Mouse (Mus musculus): ENCODE data around the gene Nt5c1a.
A peak's percentile ranks its signal among the peaks of the same experiment; 100 is the strongest.

Gene Nt5c1a

DNA sequence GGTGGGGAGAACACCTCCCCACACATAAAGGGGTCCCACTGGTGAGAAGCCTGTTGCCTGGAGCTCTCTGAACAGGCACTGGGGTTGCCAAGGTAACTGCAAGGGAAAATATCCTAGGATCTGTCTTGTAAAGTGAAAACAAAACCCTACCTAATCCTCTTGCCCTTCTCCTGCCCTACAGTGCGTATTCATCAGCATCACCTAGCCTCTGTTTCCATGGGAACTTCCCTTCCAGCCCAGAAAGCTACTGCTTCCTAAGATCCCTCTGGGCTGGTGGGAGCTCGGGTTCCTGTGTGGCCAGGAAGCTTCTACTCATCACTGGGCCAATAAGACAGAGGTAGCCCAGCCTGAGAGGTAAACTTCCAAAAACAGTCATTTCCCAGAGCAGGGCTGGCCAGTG lies 11.0 kb downstream of the Nt5c1a start:
- no peak for DNase-seq (ENCODE audit: inconsistent ontology term)

DNA sequence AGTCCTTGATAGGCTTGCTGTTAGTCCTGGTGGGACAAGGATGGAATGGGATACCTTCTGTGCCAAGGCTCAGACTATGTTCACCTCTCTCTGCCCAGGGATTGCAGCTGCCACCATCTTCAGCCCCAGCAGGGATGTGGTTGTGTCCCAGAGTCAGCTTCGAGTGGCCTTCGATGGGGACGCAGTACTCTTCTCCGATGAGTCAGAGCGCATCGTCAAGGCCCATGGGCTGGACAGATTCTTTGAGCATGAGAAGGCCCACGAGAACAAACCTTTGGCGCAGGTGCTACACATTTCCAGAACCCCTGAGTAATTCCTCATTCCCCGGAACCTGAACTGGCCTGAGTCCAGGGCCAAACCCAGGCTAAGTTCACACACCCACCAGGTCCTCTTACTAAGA lies 12.7 kb downstream of the Nt5c1a start:
- no peak for DNase-seq (ENCODE audit: inconsistent ontology term)

DNA sequence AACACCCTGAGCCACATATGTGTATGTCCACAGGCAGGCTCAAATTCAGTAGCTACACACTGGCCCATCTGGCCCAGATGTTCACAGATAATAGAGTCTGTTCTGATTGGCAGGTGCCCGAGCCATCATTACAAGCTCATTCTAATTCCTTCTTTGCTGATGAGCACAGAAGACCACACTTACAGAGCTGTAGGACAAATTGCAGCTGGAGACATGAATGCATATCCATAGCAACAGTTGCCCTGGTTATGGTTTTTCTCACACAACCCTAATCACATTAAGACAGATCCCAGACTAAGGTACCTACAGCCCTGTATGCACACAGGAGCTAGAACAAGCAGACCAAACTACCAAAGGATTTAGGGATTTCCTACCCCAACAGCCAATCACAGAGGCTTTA lies 14.1 kb downstream of the Nt5c1a start:
- DNase-seq (ENCODE audit: inconsistent ontology term): no peak

DNA sequence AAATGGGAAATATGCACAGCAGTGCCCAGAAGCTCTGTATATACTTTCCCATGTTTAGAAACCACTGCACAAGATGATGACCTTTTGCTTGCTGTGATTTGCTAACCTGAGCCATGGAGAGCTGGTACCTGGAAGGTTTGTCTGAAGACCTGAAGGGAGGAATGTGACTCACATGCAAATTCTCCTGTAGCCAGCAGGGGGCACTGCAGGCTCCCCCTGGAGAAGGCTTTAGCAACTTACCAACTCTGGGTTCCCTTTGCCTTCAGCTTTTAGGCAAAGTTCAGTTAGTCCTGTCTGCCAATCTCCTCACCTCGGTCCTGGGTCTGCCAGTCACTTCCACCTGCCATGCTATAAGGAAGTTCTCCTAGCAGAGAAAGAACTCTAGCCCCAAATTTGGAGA lies 15.5 kb downstream of the Nt5c1a start:
- DNase-seq (ENCODE audit: inconsistent ontology term): no peak

DNA sequence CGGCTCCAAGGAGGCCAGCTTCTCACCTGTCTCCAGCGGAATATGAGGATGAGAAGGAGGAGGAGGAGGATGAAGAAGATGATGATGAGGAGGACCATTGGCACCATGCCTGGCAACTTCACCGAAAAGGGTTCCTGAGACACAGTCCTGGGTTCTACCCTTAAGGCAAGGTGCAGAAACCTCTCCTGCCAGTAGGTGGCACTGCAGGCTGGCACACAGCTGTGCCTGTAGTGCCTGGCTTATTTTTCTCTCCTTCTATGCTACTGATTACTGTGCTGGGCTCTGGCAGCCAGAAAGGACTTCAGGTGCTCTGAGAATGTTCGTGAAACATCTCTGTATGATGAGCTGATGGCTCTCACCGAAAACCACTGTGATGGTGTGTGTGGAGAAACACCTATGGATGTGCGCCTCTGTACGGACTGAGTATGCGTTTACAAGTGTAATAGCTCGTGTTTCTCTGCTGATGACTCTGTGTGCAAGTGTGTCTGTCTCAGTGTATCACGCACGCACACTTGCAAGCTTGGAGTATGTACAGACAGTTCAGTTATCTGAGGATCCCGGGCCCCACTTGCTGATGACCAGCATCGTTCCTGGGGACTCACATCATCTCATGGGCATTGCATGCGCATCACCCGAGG lies 18.5 kb downstream of the Nt5c1a start:
- DNase-seq (ENCODE audit: inconsistent ontology term): no peak

DNA sequence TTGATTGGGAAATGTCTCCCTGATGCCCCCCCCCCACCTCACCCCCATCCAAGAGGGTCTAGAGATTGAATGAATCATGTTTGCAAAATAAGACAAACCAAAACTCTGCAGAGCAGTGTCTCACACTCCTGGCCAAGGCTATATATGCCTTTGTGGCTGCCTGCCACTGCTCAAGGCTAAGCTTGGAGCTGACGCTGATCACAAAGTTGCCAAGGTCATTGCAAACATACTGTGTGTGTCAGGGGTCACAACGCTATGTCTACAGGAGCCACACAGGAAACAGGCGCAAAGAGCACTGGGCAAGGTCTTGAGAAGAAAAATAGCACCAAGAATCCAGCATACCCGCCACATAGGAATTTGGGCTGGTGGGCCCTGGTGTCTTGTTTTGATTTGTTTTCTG lies 19.3 kb downstream of the Nt5c1a start:
- DNase-seq (ENCODE audit: inconsistent ontology term): no peak

DNA sequence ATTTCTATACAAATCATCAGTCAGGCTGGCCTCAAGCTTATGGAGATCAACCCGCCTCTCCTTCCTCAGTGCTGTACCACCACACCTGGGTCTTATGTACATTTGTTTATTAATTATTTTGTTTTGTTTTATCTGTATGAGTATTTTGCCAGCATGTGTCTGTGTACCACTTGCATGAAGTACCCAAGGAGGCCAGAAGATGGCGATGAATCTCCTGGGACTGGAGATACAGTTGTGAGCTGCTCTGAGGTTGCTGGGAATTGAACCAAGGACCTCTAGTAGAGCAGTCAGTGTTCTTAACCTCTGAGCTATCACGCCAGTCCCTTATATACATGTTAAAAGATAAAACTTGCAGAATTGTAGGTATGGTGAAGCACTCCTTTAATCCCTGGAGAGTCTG lies 22.0 kb downstream of the Nt5c1a start:
- no peak for DNase-seq (ENCODE audit: inconsistent ontology term)

DNA sequence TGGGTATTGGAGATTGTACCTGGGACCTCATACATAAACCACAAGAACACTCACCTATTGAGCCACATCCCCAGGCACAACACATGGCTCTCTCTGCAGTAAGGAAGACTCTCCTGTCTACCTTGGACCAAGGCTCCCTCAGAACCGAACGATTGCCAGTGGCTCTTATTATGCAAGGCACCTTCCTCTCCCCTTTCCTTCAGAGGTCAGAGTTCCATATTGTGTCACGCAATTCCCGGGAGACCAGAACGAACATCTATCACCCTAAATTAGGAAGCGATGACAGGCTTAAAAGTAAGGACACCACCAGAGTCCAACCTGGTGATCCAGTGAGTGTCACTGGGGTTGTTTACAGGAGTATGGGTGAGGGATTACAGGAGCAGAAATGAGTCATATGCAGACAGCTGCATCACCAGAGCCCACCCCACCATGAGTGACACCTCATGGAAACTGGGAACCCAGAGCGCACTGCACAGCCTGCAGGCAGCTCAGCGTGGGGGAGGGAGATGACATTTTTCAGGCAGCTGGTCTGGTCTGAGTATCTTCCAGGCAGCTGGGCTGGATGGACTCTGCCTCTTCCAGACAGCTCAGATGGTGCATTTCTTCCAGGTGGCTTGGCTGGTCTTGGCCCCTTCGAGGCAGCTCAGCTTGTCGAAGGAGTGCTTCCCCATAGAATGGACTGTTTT lies 24.6 kb downstream of the Nt5c1a start:
- DNase-seq (ENCODE audit: inconsistent ontology term): no peak

DNA sequence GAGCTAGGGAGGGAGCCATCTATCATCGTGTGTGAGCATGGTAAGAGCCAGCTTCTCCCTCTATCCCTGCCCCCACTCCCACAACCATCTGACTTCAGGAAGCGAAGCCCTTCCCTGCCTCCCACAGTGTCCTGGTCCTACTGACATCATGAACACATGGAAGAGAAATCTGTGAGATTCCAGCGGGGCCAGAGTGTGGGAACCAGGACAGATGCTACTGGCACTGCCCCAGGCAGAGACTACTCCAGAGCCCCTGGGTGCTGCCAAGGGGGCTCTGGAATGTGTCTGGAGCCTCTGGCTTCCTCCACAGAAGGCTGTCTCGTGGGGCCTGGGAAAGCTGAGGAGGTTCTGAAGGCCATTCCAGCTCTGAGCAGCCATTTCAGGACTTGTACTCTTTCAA lies 26.4 kb downstream of the Nt5c1a start:
- DNase-seq (ENCODE audit: inconsistent ontology term): no peak

DNA sequence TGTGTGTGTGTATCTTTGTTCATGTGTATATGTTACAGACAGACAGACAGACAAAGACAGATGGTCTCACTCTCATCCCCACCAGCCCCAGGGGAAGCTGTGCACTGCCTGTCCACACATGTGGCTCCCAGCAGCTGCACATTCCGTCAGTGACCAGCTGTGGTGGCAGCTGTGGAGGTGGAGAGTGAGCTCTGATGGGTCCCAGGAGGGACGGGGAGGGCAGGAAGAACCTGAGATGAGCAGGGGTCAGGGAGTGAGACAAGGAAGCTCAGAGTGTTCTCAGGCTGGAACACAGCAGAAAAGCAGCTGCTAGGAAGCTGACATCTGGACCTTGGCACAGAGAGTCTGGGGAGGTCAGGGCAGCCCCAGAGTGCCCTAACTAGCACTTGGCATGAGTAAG lies 27.0 kb downstream of the Nt5c1a start:
- DNase-seq (ENCODE audit: inconsistent ontology term): no peak

DNA sequence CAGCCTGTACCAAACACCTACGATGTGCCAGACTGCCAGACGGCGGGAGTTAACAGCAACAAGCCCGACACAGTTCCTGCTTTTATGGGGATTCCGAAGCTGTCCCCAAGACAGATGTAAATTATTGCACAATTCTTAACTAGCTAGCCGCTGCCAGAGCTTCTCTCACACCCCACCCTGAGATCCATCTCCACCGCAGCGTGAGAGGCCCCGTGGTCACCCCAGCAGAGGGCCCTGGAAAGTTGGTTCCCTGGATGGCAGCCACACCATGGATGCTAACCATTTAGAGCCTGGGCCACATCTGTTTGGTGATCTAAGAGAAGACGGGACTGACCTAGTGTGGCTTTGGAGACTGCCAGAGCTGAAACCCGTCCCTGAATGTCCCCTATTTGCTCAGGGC lies 27.9 kb downstream of the Nt5c1a start:
- no peak for DNase-seq (ENCODE audit: inconsistent ontology term)

DNA sequence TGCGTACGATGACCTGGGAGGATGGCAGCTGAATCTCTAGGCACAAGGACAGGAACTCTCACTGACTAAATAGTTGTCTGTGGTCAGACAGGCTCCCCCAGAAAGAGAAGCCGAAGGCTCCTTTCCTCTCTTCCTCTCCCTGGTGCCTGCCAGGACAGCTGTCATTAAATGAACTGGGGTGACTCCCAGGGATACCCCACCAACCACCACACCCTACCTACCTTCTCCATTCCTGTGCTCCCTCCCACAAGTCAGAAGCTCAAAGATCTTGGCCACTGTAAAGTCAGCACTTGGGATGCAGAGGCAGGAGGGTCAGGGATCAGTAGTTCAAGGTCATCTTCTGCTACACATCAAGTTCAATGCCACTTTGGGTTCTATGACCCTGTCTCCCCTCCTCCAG lies 31.5 kb downstream of the Nt5c1a start:
- no peak for DNase-seq (ENCODE audit: inconsistent ontology term)

DNA sequence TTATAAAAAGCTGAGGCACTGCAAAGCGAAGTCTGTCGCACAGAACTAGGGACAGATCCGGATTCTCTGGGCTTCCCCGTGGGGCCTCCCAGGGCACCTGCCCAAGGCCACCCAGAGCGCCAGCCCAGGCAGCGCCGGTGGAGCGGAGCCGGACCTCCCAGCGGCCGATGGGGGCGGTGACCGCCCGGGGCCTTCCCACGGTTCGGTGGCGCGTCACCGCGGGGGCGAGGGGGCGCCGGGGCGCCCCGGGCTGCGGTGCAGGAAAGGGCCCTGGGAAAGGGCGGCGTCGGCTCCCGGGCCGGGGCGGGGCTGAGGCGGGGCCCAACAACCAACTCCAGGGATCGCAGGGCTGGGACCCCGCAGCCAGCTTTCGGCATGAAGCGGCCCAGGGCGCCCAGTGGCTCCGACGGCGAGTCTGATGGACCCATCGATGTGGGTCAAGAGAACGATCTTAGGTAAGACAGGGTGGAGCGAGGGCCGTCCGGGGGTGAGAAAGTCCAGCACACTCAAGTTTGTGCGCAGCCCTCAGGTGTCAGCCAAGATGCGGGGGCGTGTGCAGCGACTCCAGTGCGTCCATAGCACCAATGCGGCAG lies 32.3 kb downstream of the Nt5c1a start, which contains the start of gene Heyl:
Gene Heyl (plus strand): TSS at position 65 of the 593 bp plus-strand sequence.
- DNase-seq (ENCODE audit: inconsistent ontology term): peak; percentile 75

DNA sequence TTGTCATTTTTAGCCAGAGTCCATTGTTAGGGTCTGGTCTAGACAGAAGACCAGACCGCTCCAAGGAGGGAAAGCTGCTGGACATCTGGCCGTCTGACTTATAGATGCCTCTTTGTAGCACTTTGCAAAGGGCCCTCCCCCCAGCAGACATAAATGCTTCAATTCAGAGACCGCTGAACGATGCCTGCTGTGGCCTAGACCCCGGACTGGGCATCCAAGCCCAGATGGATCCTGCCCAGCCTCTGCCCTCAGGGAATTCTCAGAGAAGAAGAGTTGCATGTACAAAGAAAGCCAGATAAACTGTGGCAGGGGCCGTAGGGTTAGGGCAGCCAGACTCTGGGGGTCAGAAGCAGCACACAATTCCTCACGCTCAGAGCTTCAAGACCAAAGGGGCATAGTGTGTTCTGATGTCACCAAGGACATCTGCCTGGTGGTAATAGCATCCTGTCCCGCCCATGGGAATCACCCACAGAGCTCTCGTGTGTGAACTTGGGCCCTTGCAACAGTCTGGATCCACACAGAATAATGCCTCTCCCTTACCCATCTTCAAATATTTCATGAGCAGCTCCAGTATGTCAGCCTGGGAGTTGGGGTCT lies 34.6 kb downstream of the Nt5c1a start:
- DNase-seq (ENCODE audit: inconsistent ontology term): no peak

DNA sequence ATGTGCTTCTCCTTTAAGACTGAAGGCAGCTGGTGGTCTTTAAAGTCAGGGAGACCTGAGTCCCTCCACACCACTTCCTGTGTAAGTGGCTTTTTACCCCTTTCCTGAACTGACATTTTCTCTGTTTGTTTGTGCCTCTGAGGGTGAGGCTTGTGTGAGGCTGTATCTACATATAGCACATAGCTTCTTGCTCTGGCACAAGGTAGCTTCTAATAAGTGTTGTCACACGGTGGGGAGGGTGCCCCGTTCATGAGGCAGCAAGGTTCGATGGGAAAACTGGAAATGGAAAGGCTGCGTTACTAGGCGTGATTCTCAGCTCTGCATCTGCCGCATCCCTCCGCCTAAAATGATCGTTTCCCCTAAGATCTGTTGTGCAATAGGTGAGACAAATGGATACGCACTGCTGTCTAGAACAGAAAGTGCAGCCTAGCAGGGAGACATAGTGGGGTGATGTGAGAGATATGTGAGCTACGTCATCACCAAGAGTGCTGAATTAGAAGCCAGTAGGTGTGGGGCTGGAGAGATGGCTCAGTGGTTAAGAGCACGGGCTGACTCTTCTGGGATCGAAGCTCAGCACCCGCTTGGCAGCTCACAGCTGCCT lies 35.2 kb downstream of the Nt5c1a start:
- no peak for DNase-seq (ENCODE audit: inconsistent ontology term)

DNA sequence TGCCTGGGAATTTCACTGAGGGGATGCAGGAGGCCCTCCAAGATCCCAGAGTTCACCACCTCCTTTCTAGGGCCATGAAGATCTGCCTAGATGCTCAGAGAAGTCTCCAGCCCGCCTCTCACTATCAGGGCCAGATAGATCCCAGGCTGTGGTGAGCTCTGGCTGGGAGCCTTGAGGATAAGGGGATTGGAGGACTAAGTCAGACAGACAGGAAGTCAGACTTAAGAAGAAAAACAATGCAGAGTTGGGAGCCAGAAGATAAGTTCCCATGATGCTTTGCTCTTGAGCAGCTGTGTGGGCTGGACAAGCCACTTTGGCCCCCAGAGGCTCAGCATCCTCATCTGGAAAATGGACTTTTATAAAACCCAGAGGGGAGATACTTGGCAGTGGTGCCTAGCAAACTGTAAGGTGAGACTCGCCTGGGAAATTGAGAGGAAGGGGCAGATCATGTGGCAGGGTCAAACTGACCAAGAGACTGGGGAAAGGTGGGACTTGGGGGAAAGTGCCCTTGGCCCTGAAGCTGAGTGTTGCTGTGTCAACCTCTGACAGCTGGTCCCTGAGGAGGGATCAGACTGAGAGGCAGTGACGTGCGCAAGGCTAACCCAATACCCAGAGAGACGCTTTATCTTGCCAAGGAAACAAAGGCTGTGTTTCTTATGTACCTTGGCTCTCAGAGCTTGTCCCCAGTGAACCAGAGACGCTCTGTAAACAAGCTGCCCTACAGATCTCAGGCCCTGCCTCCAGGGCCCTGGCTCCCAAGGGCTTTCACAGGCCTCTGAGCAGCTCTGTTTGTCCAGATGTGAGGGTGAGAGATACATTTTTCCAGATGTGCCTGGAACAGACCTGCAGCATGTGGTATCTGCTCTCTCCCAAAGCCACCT lies 36.3 kb downstream of the Nt5c1a start:
- no peak for DNase-seq (ENCODE audit: inconsistent ontology term)

DNA sequence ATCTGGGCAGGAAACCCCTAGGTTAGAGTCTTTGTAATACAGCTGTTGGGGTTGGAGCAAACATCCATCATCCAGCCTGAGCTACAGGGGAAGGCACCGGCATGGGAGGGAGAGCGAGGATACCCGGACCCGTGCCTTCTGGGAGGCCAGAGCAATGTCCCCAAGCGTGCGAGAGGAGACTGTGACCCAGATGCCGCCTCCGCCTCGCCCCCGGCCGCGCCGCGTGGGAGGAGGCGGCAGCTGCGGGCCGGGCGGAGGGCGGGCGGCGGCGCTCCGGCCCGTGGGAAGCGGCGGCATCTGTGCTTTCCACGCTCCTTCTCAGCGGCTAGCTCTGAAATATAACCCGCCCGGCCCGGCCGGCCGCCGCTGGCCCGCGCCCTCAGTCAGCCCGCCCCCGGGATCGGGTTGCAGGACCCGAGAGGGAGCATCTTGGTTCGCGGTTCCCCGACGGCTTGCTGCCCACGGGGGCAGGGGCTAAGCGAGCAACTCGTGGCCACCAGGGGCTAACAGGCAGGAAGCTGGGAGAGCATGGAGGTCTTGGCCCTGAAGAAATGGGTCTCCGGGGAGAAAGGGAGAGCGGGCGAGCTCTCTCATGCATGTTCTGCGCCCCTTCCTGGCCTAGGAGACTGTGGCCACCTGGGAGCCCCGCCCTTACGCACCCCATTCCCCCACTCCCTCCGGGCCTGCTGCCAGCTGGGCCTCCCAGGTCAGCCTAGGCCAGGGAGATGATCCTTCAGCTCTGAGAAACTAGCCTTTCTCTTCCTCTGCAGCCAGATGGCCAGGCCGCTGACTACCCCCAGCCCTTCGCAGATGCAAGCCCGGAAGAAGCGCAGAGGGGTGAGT lies 38.3 kb downstream of the Nt5c1a start:
- DNase-seq (ENCODE audit: inconsistent ontology term): peak; percentile 79

DNA sequence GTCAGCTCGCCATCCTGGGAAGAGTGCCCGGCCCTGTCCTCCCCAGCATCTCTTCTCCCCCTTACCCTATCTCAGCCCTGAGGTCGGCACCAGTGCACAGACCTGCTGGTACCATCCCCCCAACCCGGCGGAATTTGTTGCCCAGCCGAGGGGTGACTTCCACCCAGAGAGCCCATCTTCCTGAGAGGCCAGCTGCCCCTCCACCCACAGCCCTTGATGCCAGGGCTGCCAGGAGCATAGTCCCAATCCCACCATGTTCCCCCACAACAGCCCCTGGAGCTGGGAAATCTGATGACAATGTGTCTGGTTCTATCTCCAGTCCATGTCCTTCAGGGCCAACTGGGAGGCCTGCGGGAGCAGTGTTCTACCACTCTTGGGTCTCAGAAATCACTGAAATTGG lies 44.9 kb downstream of the Nt5c1a start:
- no peak for DNase-seq (ENCODE audit: inconsistent ontology term)

DNA sequence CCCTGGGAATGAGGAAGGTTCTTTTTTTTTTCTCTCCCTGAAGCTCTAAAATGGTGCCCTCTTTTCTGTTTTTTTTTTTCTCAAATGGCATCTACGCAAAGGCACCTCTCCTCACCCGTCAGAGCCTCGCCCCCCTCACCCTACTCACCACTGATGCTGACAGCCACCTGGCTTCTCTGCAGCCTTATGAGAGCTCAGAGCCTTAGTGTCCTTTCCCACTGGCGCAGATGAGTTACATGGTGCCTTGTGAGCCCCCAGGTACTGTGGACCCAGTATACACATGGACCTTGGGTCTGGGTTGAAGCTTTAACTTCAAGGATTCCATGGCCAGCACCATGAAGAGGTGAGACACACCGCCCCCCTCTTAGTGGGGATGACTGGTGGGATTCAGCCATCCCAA lies 45.3 kb downstream of the Nt5c1a start:
- no peak for DNase-seq (ENCODE audit: inconsistent ontology term)

DNA sequence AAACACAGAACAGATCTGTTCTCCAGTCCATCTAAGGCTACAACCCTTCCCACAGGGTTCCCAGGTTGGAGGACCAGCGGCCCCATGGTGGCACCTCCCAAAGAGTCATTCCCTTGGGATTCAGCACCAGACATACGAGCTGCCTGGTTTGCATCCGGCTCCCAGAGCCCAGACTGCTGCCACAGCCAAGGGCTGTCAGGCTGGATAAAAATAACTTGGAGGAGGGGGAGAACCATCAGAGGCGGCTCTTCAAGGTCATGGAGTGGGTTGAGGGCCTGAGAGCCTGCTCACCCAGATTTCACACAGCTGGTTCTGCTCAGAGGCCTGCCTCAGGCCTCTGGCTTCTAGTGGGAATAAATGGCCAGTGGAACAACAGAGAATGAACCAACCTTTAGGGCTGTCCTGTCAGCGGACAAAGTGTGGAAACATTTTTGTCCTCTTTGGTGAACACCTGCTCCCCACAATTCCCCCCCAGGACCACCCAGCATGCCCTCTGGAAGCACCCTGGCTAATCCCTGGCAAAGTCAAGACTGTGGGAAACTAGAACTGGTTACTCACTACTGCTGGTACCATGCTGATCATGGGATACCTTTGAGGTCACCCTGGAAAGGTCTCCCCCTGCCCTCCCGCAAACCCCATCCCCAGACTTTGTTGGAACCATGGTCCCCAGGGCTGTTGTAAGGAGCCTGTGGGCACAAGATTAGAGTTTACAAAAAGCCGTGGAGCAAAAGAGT lies 46.0 kb downstream of the Nt5c1a start:
- peak; percentile 35 for DNase-seq (ENCODE audit: inconsistent ontology term)

Measured in Muller cell, postnatal 12 days (primary cell).